Mouse (Mus musculus): ENCODE measurements around the gene Gid8.

Gene Gid8

DNA sequence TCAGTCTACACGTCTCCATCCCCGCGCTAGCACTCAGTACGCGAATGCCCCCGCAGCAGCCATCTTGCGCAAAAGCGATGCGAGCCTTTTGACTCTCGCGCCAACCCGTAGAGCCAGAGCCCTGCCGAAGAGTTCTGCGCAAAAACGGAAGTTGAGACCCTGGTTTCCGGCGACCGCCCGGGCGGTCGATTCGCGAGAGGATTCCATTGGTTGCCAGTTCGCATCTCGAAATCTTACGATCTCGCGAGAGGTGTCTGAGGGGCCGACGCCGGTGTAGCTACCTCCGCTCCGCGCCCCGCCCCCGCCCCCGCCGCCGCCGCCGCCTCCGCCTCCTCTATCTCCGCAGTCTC is at the start of gene Gid8, which contains the start of gene Dido1:
Gene Gid8, plus strand, starts transcription at position 195 of the 350 bp plus-strand sequence.
Gene Dido1, minus strand, starts transcription at position 77 of the 350 bp plus-strand sequence.
- DNase-seq (ENCODE audit: low read depth), result peak; percentile 98

DNA sequence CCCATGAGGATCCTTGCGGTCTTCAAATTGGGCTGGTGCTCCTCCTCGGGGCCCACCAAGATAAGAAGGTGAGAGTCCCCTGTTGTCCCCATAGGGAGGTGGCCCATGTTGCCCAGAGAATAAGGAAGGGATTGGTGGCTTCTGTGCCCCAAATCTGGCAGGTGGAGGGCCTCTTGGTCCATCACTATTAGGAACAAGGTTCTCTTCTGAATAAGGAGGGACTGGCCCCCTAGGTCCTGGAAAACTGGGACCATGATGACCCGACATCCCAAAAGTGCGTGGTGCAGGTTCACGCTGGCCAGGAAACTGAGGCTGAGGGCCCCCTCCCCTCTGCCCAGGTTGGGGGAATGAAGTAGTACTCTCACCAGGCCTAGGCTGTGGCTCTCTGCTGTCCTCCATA is 49.4 kb upstream of the Gid8 start:
- DNase-seq (ENCODE audit: low read depth), result no peak

DNA sequence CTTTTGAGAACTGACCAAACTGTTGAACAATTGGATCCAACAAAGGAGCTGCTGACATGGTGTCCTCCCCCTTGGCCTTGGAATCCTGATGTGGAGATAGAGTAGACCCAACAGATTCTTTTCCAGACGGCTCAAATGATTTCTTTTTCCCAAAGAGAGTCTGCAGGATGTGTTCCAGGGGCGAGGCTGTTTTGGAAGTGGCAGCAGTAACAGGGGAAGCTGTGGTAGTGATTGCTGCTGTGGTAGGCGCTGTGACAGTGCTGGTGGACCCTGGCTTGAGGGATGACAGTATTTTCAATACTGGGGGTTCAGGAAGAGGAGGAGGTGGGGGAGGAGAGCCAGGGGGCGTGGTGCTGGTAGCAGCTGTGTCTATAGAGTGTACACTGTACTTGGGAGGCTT is 47.9 kb upstream of the Gid8 start:
- DNase-seq (ENCODE audit: low read depth), result no peak

DNA sequence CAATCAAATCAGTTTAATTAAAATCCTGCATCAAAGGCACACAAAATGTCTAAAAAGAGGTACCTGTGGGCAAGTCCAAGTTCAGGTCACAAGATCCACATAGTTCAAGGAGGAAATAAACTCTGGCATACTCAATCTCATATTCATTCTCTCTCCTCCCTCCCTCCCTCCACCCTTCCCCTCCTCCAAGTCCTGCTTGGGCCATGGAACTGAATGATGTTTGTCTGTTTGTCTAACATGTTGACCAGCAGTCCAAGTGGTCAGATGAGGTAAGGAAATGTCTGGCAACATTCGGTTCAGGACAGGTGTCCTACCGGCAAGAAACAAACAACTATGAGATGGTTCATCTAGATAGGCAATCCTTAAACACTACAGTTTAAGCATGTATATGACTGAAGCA is 33.2 kb upstream of the Gid8 start:
- no peak for DNase-seq (ENCODE audit: low read depth)

GRCm38 (mm10) chr2:180678609-180679140 is 31.2 kb upstream of the Gid8 start:
- DNase-seq (ENCODE audit: low read depth), result peak; percentile 88

DNA sequence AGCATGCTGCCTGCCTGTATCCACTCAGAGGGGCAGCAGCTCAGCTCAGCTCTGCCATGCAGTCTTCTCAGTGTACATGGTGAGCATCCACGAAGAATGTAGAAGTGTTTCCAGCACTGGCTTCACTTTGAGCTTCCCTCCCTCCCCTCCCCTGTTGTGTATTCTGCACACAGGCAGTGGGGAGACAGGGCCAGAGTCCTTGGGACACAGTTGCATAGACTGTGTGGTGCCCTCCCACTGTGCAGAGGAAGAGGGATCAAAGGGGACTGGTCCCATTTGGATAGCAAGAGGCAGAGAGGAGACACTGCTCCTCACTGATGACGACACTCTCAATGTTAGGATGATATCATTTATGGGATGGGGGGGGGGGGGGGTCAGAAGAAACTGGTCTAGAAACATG is 28.7 kb upstream of the Gid8 start:
- DNase-seq (ENCODE audit: low read depth), result no peak

DNA sequence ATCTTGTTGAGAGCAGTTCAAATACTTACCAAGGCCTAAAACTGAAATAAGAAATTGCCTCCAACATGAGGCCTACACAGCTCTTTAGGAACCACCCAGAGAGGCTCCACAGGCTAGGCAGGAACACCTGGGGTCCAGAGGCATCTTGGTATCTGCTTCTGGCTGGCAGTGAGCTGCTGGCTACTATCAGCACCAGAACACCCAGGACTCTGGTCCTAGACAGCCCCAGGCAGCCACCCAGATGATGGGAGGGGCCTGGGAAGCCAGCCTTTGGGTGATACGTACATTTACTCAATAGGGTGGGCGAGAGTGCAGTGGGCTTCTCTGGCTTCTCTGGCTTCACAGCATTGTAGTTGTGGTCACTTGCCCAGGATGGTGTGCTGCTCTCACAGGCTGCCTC is 26.4 kb upstream of the Gid8 start:
- no peak for DNase-seq (ENCODE audit: low read depth)

DNA sequence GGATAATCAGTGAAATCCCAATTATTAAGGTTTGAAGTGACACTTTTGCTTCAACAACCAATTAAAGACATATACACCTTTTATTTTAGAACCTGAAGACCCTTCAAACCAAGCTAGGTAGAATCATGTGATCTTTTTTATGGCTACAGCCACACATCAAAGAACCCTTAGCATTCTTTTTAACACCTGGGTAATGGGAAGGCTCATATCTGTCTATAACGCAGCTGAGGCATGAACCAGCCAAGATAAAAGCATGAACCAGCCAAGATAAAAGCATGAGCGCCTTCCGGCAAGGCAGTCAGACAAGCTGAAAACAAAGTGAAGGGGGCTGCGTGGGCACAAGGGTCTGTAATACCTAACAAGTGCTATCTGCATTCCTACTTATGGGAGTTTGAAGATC is 25.9 kb upstream of the Gid8 start:
- DNase-seq (ENCODE audit: low read depth), result no peak

DNA sequence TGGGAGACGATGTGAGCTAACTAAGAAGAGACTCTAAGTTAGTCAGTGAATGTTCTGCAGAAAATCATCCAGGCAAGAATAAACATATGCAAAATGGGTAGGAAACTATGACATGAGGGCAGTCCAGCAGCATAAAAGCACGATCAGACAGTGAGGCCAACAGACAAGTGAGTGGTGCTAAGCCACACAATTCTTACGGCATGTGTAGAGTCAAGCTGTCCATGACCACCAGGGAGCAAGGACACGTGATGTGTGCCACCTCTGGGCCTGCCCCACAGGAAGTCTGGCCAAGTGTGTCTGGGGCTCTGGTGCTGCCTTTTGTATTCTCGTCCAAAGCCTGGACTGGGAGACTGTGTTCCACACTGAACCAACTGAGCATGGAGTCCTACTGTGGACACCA is 20.1 kb upstream of the Gid8 start:
- no peak for DNase-seq (ENCODE audit: low read depth)

DNA sequence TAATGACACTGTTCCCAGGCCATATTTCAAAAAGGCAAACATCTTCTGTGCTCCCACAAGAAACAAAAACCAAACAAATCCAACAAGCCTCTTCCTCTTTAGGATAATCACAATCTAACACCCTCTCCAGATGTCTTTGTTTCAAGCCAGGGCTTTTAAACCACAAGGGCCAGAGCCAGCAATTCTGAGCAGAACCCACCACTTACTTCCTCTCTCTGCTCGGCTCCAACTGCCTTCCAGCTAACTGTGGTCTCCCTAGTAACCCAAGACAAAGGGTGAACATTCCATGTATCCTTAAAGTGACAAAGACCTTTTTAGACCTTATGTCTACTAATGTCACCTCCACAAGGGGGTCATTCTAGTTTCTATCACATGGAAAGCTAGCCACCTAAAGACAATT is 17.3 kb upstream of the Gid8 start:
- DNase-seq (ENCODE audit: low read depth), result no peak

GRCm38 (mm10) chr2:180695176-180695575 is 14.7 kb upstream of the Gid8 start:
- no peak for DNase-seq (ENCODE audit: low read depth)

GRCm38 (mm10) chr2:180700457-180700856 is 9.5 kb upstream of the Gid8 start:
- no peak for DNase-seq (ENCODE audit: low read depth)

DNA sequence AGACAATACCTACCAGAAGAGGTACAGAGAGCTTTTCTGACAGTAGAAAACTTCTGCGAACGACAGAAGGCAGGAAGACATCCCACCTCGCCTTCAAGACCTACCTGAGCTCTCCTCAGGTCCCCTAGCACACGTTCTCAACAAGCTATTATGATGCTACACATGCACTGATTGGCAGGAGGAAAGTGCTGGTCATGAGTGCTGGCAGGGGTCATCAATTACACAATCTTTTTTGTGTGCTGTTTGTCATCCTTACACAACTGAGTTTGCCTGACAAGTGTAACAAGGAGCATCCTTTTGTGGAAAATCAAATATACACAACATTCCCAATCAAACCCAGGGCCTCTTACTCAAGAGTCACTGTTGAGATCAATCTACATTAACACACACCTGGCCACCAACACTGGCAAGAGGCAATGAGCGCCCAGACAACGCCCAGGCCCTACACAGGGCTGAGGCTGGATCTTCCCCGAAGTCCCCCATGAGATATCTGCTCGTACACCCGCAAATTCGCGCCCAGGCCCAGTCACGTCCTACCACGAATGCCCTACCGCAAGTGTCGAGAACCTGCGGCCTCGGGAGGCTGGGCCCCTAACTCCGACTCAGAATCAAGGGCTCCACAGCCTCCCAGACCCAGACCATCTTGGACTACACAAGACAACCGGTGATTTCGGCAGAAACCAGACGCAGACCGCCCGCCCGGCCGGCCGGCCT is 8.7 kb upstream of the Gid8 start:
- no peak for DNase-seq (ENCODE audit: low read depth)

DNA sequence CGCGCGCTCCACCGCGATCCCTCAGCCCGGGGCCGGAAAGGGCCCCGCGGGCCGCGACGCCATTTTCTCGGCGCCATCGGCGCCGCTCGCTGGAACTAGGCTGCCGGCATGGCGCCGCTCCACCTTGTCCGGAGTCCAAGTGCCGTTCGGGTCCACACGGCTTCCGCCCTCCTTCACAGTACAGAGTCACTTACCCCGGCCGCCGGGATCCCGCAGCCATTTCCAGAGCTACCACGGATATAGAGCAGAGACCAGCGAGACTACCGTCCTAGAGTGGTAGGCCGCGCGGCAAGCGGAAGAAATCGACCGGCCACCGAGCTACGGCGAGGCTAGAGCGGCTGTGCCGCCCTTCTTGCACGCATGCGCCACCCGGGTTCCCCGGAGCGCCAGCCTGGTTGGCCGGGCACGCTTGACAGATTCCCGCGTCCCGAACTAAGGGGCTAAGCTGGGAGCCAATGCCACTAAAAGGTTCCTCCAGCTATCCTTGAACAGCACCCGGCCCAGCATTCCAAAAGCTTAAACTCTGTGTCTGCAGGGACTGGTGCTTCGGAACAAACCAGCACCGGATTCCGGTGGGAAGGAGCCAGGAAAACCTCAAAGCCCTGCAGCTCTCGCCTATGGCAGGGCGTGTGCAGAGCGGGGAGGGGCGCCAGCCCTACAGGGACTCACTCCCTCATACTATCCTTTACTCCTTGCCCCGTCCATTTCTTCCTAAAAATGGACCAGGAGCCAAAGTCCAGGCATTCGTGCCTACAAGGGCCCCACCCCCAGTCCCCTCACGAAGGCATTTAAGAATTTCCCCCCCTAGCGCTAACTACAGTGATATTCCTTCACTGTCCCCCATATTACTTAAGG is 7.9 kb upstream of the Gid8 start:
- peak; percentile 93 for DNase-seq (ENCODE audit: low read depth)

DNA sequence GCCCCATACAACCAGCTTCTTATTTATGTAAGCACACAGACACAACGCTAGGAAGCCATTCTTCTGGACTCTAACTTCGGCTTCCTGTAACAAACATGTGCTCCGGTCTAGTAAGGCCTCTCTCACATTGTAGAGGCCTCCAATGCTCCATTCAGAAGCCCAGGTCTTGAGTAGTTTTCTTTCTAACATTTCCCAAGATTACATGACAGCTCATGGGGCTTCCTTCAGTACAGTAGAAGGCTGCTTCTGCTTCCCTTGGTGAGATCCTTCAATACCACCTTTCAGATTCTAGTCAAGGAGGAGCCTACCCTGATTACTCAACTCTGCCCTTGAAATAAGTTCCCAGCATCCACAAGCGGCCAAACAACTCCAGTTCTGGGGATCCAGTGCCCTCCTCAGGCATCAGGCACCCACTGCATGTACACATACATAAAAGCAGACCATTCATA is 7.2 kb upstream of the Gid8 start:
- no peak for DNase-seq (ENCODE audit: low read depth)

GRCm38 (mm10) chr2:180703175-180703574 is 6.7 kb upstream of the Gid8 start:
- no peak for DNase-seq (ENCODE audit: low read depth)

DNA sequence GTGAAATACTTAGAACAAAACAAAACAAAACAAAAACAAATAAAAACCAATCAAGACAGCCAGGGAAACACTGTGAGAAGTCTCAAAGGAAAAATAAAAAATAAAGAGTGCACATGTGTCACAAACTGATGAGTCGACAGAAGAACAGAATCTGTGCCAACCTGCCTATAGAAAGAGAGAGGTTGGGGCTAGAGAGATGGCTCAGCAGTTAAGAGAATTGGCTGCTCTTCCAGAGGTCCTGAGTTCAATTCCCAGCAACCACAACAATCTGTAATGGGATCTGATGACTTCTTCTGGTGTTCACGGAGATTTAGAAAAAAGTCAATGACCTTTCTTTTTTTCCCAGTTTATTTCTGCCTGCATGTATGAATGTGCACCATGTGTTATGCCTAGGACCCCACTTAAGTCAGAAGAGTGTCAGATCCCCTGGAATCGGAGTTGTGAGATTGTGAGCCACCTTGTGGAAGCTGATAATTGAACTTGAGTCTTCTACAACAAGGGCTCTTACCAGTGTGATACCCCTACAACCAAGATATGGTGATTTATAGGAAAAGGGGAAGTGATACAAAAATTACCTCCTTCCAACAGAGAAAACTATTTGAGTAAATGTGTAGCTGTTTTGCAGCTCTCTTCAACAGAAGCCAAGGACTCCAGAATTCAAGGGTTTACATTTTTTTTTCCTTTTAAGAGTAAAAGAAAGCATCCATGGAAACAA is 6.1 kb upstream of the Gid8 start:
- no peak for DNase-seq (ENCODE audit: low read depth)

- DNase-seq (ENCODE audit: low read depth), result no peak
Measured at GRCm38 (mm10) chr2:180704591-180704990, 5.3 kb upstream of the Gid8 start.

GRCm38 (mm10) chr2:180705066-180705465 is 4.9 kb upstream of the Gid8 start:
- no peak for DNase-seq (ENCODE audit: low read depth)

- no peak for DNase-seq (ENCODE audit: low read depth)
Measured at GRCm38 (mm10) chr2:180705975-180706374, 3.9 kb upstream of the Gid8 start.

- DNase-seq (ENCODE audit: low read depth), result no peak
Measured at GRCm38 (mm10) chr2:180709023-180709922, 644 bp upstream of the Gid8 start.

Measured in naive thymus-derived CD4-positive, alpha-beta T cell, adult 2 months (primary cell).